Mouse (Mus musculus) thymus, adult 18-20 months (tissue): ENCODE measurements around the gene Gm32717.
"Not testable (repeated sequence)": the region's sequence is repeated elsewhere in the genome, so short reads cannot be mapped to it uniquely, and the experiment has no call there.

ENCODE experiments used
- DNase-seq, 2 experiments: peaks; one replicate each; pipeline ENCODE4 v3.0.0; 2022; ENCODE audit warnings: mixed read lengths in 2 of 2

Gene Gm32717

GRCm38 (mm10) chr10:118240680-118241079 lies at the start of gene Gm32717:
Gm32717 (minus strand) TSS chr10:118240780.
- DNase-seq, result not testable (repeated sequence)

GRCm38 (mm10) chr10:118283016-118283415 lies 42.4 kb upstream of the Gm32717 start:
- DNase-seq, result not testable (repeated sequence)

GRCm38 (mm10) chr10:118282565-118282964 lies 42.0 kb upstream of the Gm32717 start:
- DNase-seq, result not testable (repeated sequence)

GRCm38 (mm10) chr10:118278069-118278468 lies 37.5 kb upstream of the Gm32717 start:
- DNase-seq, result not testable (repeated sequence)

- not testable (repeated sequence) for DNase-seq
Measured at GRCm38 (mm10) chr10:118271416-118271815, 30.8 kb upstream of the Gm32717 start.

- not testable (repeated sequence) for DNase-seq
Measured at GRCm38 (mm10) chr10:118268812-118269211, 28.2 kb upstream of the Gm32717 start.

GRCm38 (mm10) chr10:118258388-118258787 lies 17.8 kb upstream of the Gm32717 start, which contains the start of gene Gm32802:
Gm32802 (plus strand) TSS chr10:118258688.
- not testable (repeated sequence) for DNase-seq

GRCm38 (mm10) chr10:118250852-118251295 lies 10.3 kb upstream of the Gm32717 start:
- DNase-seq, result no peak

GRCm38 (mm10) chr10:118249006-118249595 lies 8.5 kb upstream of the Gm32717 start:
- not testable (repeated sequence) for DNase-seq

- DNase-seq, result not testable (repeated sequence)
Measured at GRCm38 (mm10) chr10:118232607-118233006, 8.0 kb downstream of the Gm32717 start.

- DNase-seq, result not testable (repeated sequence)
Measured at GRCm38 (mm10) chr10:118227629-118228028, 13.0 kb downstream of the Gm32717 start.

- DNase-seq, result not testable (repeated sequence)
Measured at GRCm38 (mm10) chr10:118215719-118216393, 24.7 kb downstream of the Gm32717 start.

GRCm38 (mm10) chr10:118204642-118205041 lies 35.9 kb downstream of the Gm32717 start, which contains the start of gene Il22:
Il22 (plus strand) TSS chr10:118204942.
- no peak for DNase-seq

- not testable (repeated sequence) for DNase-seq
Measured at GRCm38 (mm10) chr10:118195150-118195549, 45.4 kb downstream of the Gm32717 start.
